Mouse (Mus musculus): ENCODE data around the gene Prkg2.

Prkg2 gene

GRCm38 (mm10) chr5:98975877-98976672, 61.1 kb downstream of the Prkg2 start:
- in situ Hi-C loops (cut with MseI, MboI): no loop called here

- in situ Hi-C loops (cut with MseI, MboI): no loop called here
Measured at GRCm38 (mm10) chr5:98966679-98967078, 70.5 kb downstream of the Prkg2 start.

GRCm38 (mm10) chr5:98965139-98965538, 72.0 kb downstream of the Prkg2 start:
- in situ Hi-C loops (cut with MseI, MboI): no loop called here

GRCm38 (mm10) chr5:98964367-98964766, 72.8 kb downstream of the Prkg2 start:
- in situ Hi-C loops (cut with MseI, MboI): no loop called here

GRCm38 (mm10) chr5:98962472-98962871, 74.7 kb downstream of the Prkg2 start:
- in situ Hi-C loops (cut with MseI, MboI): no loop called here

- in situ Hi-C loops (cut with MseI, MboI): no loop called here
Measured at GRCm38 (mm10) chr5:98955576-98955975, 81.6 kb downstream of the Prkg2 start.

GRCm38 (mm10) chr5:98953386-98953785, 83.8 kb downstream of the Prkg2 start:
- in situ Hi-C loops (cut with MseI, MboI): no loop called here

GRCm38 (mm10) chr5:98951566-98951965, 85.6 kb downstream of the Prkg2 start:
- in situ Hi-C loops (cut with MseI, MboI): no loop called here

GRCm38 (mm10) chr5:98950495-98951092, 86.6 kb downstream of the Prkg2 start:
- in situ Hi-C loops (cut with MseI, MboI): no loop called here

GRCm38 (mm10) chr5:98949784-98950183, 87.4 kb downstream of the Prkg2 start:
- in situ Hi-C loops (cut with MseI, MboI): no loop called here

- in situ Hi-C loops (cut with MseI, MboI): no loop called here
Measured at GRCm38 (mm10) chr5:98946656-98947055, 90.5 kb downstream of the Prkg2 start.

GRCm38 (mm10) chr5:98946117-98946620, 91.0 kb downstream of the Prkg2 start:
- in situ Hi-C loops (cut with MseI, MboI): no loop called here

- in situ Hi-C loops (cut with MseI, MboI): no loop called here
Measured at GRCm38 (mm10) chr5:98943776-98944175, 93.4 kb downstream of the Prkg2 start.

GRCm38 (mm10) chr5:98940731-98941130, 96.4 kb downstream of the Prkg2 start:
- in situ Hi-C loops (cut with MseI, MboI): no loop called here

- in situ Hi-C loops (cut with MseI, MboI): no loop called here
Measured at GRCm38 (mm10) chr5:98939631-98940208, 97.4 kb downstream of the Prkg2 start.

GRCm38 (mm10) chr5:98939116-98939515, 98.0 kb downstream of the Prkg2 start:
- in situ Hi-C loops (cut with MseI, MboI): no loop called here

- in situ Hi-C loops (cut with MseI, MboI): no loop called here
Measured at GRCm38 (mm10) chr5:98937879-98938278, 99.3 kb downstream of the Prkg2 start.

GRCm38 (mm10) chr5:98936650-98937049, 100.5 kb downstream of the Prkg2 start:
- in situ Hi-C loops (cut with MseI, MboI): no loop called here

- in situ Hi-C loops (cut with MseI, MboI): no loop called here
Measured at GRCm38 (mm10) chr5:98935930-98936329, 101.2 kb downstream of the Prkg2 start.

- in situ Hi-C loops (cut with MseI, MboI): no loop called here
Measured at GRCm38 (mm10) chr5:98922921-98923320, 114.2 kb downstream of the Prkg2 start.

- in situ Hi-C loops (cut with MseI, MboI): no loop called here
Measured at GRCm38 (mm10) chr5:98921608-98922007, 115.5 kb downstream of the Prkg2 start.

GRCm38 (mm10) chr5:98918716-98919115, 118.4 kb downstream of the Prkg2 start:
- in situ Hi-C loops (cut with MseI, MboI): no loop called here

- in situ Hi-C loops (cut with MseI, MboI): loop anchor here in 1 of 2 experiments (10.0 kb wide), 1 partner anchor 252 kb away; no protein-coding TSS in a partner anchor
Measured at GRCm38 (mm10) chr5:98902339-98902738, 134.8 kb downstream of the Prkg2 start.
